Mouse (Mus musculus) hindbrain, embryonic 16.5 days (tissue): ENCODE measurements at regions not wholly inside any gene's neighbourhood (a gene's known extent, or its start where the extent isn't known, plus 50 kb on each side); places are given as distances from the start of the nearest gene placed in this dataset.

Experiments used
- ATAC-seq: fragments of 200-750 bp; cut with Nextera tagmentation; 2 replicates; pipeline ENCODE4 v1.8.0; 2017; ENCODE audit warnings: moderate TSS enrichment, moderate library complexity
- H3K27ac ChIP-seq: fragments of 300-500 bp; sonication (generic); 2 replicates; pipeline ENCODE4 v1.5.1; 2014; ENCODE audit warnings: low read depth, mild to moderate bottlenecking, control low read depth, low read length, moderate library complexity
- H3K27me3 ChIP-seq: fragments of 300-500 bp; sonication (generic); replicated peaks from 2 replicates; pipeline ENCODE4 v1.6.1; 2014; ENCODE audit warnings: low read length; ENCODE audit not compliant: control insufficient read depth, insufficient read depth
- H3K36me3 ChIP-seq: fragments of 300-500 bp; sonication (generic); 2 replicates; pipeline ENCODE4 v1.6.1; 2014; ENCODE audit warnings: mild to moderate bottlenecking, low read length, moderate library complexity, mixed read lengths; ENCODE audit not compliant: control insufficient read depth, insufficient read depth
- H3K4me1 ChIP-seq: fragments of 300-500 bp; sonication (generic); 2 replicates; pipeline ENCODE4 v1.6.1; 2014; ENCODE audit warnings: low read depth, low read length; ENCODE audit not compliant: control insufficient read depth, insufficient read depth
- H3K4me2 ChIP-seq: fragments of 300-500 bp; sonication (generic); 2 replicates; pipeline ENCODE4 v1.6.1; 2014; ENCODE audit warnings: mild to moderate bottlenecking, low read length, control low read depth, moderate library complexity
- H3K4me3 ChIP-seq: fragments of 300-500 bp; sonication (generic); 2 replicates; pipeline ENCODE4 v1.5.1; 2014; ENCODE audit warnings: mild to moderate bottlenecking, low read length, control low read depth, moderate library complexity
- H3K9ac ChIP-seq: fragments of 300-500 bp; sonication (generic); 2 replicates; pipeline ENCODE4 v1.6.1; 2014; ENCODE audit warnings: low read depth, mild to moderate bottlenecking, control low read depth, low read length, moderate library complexity
- H3K9me3 ChIP-seq: fragments of 300-500 bp; sonication (generic); 2 replicates; pipeline ENCODE4 v1.6.1; 2014; ENCODE audit warnings: mild to moderate bottlenecking, low read length, moderate library complexity; ENCODE audit not compliant: control insufficient read depth
- WGBS: fragments of 180-500 bp; shearing (Covaris S2); extraction: QIAGEN DNeasy Blood & Tissue Kit; methylation state at CpG from one replicate; pipeline ENCODE4 v1.1.7; 2014; 5-methylcytosine and 5-hydroxymethylcytosine counted together

DNA sequence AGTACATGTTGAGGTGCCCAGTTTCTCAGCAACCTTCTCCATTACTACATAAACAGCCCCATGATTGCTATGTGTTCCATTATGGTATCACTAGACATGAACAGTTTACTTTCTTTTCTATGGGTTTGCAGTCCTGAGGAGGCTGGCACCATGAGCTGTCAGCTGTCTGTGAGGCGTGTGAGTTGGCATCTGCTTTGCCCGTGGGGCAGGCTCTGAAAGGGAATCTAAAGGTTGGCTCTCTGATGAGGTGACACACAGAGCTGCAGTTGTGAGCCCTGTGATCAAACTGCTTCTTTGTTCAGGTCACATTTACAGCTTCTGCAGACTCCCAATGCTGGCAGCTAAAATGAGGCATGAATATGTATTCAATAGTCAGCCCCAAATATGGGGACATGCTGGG is 341.0 kb upstream of the Lmcd1 start:
- no peaks in the 10 kb centered on the region for H3K36me3 ChIP-seq
- no peak for ATAC-seq
- 54% methylated on average over 2 of the region's 2 CpGs for WGBS

DNA sequence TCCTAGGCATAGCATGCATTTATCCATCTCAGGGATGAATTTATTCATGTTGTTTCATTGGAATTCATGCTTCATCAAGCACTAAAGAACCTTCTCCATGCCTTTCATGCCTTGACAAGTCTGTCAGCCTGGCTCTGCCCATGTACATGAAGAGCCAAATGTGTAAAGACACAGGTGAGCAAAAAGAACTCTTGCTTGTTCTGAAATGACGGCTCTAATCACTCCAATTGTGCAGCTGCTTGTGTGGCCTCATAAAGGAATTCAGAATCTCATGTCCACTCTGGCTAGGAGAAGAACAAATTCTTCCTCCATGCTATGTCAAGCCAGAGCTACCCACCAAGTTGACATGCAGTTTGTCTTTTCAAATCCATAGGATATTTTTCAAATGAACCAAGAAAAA is 319.2 kb upstream of the Lmcd1 start:
- no peak for ATAC-seq
- Histone ChIP-seq H3K4me1 (no peaks in the 10 kb centered on the region), H3K9ac (no peak overlapping the region), H3K36me3 (no peaks in the 10 kb centered on the region), H3K4me3 (no peak overlapping the region), H3K9me3 (no peaks in the 10 kb centered on the region), H3K27me3 (no peaks in the 10 kb centered on the region), H3K27ac (no peak overlapping the region), H3K4me2 (no peak overlapping the region)
- WGBS = 65% methylated on average over 1 of the region's 1 CpGs

More for the DNA sequence above, 341.0 kb upstream of the Lmcd1 start:
- no peaks in the 10 kb centered on the region for H3K27me3 ChIP-seq
- no peak overlapping the region for H3K4me3 ChIP-seq
- H3K9ac ChIP-seq = no peak overlapping the region
- no peak overlapping the region for H3K27ac ChIP-seq
- no peak overlapping the region for H3K4me2 ChIP-seq
- H3K4me1 ChIP-seq = no peaks in the 10 kb centered on the region
- no peaks in the 10 kb centered on the region for H3K9me3 ChIP-seq

DNA sequence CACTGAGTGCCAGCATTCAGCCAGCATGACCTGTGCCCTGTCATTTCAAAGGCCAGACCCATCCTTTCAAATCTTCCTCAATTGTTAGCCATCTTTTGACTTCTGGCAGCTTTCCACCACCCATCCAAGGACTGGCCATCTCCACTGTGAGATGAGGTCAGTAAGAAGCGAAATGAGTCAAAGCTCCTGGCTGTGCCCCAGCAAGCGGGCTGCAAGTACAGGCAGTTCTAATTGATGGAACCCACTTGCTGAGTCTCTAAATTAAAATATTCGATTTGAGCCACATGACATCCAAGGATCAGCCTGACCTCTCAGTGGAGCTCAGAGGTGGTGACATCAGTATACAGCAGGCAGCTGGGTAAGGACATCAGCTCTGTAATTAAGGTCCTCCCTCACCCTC is 307.8 kb upstream of the Lmcd1 start:
- H3K4me2 ChIP-seq = no peak overlapping the region
- H3K9ac ChIP-seq = no peak overlapping the region
- 38% methylated on average over 3 of the region's 3 CpGs for WGBS
- no peak overlapping the region for H3K4me3 ChIP-seq
- ATAC-seq = peak; percentile 48; the same call in 1 of the 2 replicates
- H3K36me3 ChIP-seq = no peaks in the 10 kb centered on the region
- no peaks in the 10 kb centered on the region for H3K27me3 ChIP-seq
- no peak overlapping the region for H3K27ac ChIP-seq
- no peaks in the 10 kb centered on the region for H3K4me1 ChIP-seq
- H3K9me3 ChIP-seq = no peaks in the 10 kb centered on the region

DNA sequence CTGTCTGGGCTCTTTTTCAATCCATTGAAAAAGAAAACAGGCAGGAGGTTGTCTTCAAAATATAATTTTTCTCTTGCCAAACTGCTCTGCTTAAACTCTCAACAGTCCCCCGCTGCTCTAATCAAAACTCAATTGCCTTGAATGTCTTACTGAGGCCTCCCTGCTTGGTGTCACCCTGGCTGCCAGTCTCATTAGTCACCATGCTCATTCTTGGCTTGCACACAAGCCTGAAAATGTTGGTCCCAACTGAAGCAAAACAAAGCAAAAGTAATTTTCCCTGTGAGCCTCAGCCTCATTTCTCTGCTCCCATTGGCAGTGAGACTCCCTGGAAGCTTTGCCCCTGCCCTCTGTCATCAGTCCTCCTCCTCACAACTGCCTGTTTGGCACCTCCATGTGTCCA is 288.1 kb upstream of the Lmcd1 start:
- 55% methylated on average over 1 of the region's 1 CpGs for WGBS

DNA sequence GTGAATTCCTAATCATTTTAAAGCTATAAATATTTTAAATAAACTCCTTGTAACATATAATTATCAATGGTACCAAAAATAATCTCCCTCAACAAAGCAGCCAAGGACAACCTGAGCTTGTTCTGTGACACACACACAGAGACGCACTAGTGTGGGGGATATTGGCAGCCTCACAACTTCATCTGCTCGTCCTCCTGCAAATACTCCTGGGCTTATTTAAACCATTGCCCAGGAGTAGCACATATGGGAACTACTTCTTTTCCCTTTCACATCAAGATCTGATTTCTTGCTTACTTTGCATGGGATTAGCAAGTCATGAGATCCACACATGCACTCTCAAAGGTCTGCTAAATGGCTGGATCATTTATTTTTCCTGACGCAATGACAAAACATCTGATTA is 277.7 kb upstream of the Lmcd1 start:
- no peak overlapping the region for H3K4me2 ChIP-seq
- H3K9me3 ChIP-seq = no peaks in the 10 kb centered on the region
- no peak overlapping the region for H3K27ac ChIP-seq
- no peak for ATAC-seq
- no peak overlapping the region for H3K9ac ChIP-seq
- no peaks in the 10 kb centered on the region for H3K4me1 ChIP-seq
- no peak overlapping the region for H3K4me3 ChIP-seq
- no peaks in the 10 kb centered on the region for H3K27me3 ChIP-seq
- WGBS = 67% methylated on average over 3 of the region's 3 CpGs
- no peaks in the 10 kb centered on the region for H3K36me3 ChIP-seq

More for the DNA sequence above, 288.1 kb upstream of the Lmcd1 start:
- Histone ChIP-seq H3K9ac (no peak overlapping the region), H3K4me3 (no peak overlapping the region), H3K4me1 (no peaks in the 10 kb centered on the region), H3K27me3 (no peaks in the 10 kb centered on the region), H3K36me3 (no peaks in the 10 kb centered on the region), H3K27ac (no peak overlapping the region), H3K4me2 (no peak overlapping the region), H3K9me3 (no peaks in the 10 kb centered on the region)
- ATAC-seq = peak; percentile 58; the same call in 1 of the 2 replicates

DNA sequence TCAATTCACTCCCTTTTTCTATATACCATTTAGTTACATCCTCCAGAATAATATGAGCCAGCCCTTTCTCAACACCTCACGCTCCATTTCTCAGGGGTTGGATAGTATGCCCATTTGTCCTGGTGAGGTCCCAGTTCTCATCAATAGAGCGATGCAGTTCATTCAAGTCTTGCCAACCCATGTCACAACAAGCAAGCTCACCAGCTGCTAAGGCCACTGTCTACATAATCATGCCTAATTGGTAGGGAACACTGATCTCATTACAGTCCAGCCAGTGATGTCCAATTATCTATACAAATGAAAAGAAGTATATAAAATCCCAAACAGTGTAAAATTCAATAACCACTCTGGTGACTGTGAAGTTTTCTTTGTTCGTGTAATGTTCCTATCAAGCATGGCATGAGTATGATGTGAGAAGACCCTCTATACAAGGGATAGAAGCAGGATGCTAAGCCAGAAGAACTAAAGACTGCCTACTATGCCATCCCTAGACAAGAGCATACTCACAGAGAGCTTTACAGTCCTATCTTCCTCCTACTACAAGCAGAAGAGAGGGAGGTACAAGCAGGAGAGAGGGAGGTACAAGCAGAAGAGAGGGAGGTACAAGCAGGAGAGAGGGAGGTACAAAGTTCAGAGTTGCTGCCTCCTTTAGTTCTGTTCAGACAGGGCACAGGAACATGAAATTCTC is 269.6 kb upstream of the Lmcd1 start:
- 73% methylated on average over 3 of the region's 3 CpGs for WGBS
- Histone ChIP-seq H3K27me3 (no peaks in the 10 kb centered on the region), H3K4me1 (no peaks in the 10 kb centered on the region), H3K4me3 (no peak overlapping the region), H3K27ac (no peak overlapping the region), H3K9me3 (no peaks in the 10 kb centered on the region), H3K4me2 (no peak overlapping the region), H3K36me3 (no peaks in the 10 kb centered on the region), H3K9ac (no peak overlapping the region)
- peak; percentile 60; the same call in 1 of the 2 replicates for ATAC-seq

DNA sequence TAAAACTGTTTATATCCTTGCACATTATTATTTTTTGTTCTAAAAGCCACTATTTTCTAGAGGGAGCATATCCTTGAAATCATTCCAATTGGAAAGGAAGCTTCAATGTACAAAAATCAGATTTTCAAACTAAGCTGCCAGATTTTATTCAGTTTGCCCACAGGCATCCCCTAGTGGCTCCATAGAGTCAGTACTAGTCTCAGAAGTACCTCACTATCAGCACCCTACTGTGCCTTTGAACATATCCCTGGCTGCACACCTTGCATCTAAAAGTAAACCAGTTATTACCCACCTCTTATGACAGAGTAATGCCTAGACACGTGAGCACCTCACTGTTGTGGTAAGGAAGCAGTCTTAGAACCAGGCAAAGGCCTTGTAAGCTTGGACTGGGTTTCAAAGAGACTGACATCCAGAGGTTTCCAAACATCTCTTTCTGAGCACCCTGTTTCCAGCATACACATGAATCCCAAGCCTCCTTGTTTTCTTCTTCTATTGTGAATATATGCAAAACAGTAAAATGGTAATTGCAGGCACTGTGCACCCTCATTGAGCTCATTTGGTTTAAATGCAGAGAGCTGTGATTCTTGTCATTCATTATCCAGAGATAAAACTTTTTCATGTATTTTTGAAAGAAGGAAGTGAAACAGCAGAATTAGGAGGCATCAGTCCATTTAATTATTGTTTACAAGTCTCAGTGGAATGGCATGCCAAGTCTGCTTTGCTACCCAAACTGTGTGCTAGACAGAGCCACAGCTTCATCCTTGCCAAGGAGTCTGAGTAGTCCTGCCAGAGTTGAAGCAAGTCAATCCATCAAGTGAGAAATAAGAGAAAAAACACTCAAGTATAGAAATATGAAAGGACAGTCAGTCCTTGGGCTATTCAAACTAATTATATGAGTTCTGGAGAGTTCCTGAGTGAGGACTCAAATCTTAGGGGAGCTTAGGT is 247.0 kb upstream of the Lmcd1 start:
- H3K4me3 ChIP-seq = no peak overlapping the region
- H3K27me3 ChIP-seq = no peaks in the 10 kb centered on the region
- no peaks in the 10 kb centered on the region for H3K9me3 ChIP-seq
- H3K36me3 ChIP-seq = no peaks in the 10 kb centered on the region
- no peak overlapping the region for H3K27ac ChIP-seq
- no peaks in the 10 kb centered on the region for H3K4me1 ChIP-seq
- H3K4me2 ChIP-seq = no peak overlapping the region
- ATAC-seq = no peak
- WGBS = 68% methylated on average over 1 of the region's 1 CpGs
- no peak overlapping the region for H3K9ac ChIP-seq

DNA sequence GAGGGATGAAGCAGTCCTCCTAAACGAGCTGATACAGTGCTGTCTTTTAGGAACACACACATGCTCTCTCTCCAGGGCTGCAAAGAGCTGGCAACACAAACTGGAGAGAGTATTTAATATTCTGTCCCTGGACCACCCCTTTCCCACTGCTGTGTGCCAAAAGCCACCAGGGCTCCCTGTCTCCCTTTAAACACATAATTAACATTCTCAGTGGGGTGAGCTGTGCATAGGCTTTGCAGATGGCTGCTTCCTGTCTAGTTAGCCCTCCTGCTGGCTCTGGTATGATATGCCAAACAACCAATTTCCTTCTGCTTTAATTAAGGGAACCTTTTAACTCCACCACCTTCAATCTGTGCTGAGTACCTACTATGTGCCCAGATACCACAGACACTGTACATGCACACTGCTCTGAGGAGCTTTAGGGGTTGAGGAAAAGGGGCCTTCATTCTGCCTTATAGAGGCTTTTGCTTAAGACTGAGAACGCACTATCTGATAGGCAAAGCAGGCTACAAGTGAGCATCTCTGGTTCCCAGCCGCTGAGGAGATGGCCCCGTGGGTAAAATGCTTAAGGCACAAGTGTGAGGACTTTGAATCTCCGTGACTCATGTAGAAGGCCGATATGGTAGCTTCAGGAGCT is 222.9 kb upstream of the Lmcd1 start:
- Histone ChIP-seq H3K27ac (no peak overlapping the region), H3K4me3 (no peak overlapping the region), H3K9ac (no peak overlapping the region), H3K9me3 (no peaks in the 10 kb centered on the region), H3K4me1 (peaks cover 4% of the 10 kb centered on the region; the same call in 1 of the 2 replicates), H3K27me3 (no peaks in the 10 kb centered on the region), H3K4me2 (no peak overlapping the region), H3K36me3 (no peaks in the 10 kb centered on the region)
- peak; percentile 98 for ATAC-seq
- 62% methylated on average over 6 of the region's 6 CpGs for WGBS

DNA sequence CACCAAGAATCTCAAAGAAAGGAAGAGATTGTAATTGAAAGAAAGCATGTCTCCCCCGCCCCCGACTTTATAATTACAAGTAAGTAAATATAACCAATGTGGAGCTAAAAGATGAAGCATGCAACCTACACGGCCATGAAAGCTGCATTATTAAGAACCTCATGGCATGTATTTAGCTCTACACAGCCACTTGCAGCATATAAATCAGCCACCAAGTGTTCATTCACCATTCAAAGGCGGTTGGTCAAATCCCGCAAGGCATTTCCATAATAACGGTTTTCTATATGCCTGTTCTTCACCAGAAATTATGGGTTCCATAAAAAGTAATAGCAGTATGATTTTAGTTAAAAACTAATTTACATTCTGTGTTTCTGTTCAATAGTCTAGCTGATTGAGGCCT is 221.4 kb upstream of the Lmcd1 start:
- Histone ChIP-seq H3K36me3 (no peaks in the 10 kb centered on the region), H3K4me2 (no peak overlapping the region), H3K4me1 (peaks cover 4% of the 10 kb centered on the region; the same call in 1 of the 2 replicates), H3K4me3 (no peak overlapping the region), H3K9ac (no peak overlapping the region), H3K9me3 (no peaks in the 10 kb centered on the region), H3K27ac (no peak overlapping the region), H3K27me3 (no peaks in the 10 kb centered on the region)
- WGBS = 85% methylated on average over 6 of the region's 6 CpGs
- no peak for ATAC-seq
